Mouse (Mus musculus): Measurements from ENCODE around the gene Upb1.
"Not testable (repeated sequence)": the region's sequence is repeated elsewhere in the genome, so short reads cannot be mapped to it uniquely, and the experiment has no call there.

DNA sequence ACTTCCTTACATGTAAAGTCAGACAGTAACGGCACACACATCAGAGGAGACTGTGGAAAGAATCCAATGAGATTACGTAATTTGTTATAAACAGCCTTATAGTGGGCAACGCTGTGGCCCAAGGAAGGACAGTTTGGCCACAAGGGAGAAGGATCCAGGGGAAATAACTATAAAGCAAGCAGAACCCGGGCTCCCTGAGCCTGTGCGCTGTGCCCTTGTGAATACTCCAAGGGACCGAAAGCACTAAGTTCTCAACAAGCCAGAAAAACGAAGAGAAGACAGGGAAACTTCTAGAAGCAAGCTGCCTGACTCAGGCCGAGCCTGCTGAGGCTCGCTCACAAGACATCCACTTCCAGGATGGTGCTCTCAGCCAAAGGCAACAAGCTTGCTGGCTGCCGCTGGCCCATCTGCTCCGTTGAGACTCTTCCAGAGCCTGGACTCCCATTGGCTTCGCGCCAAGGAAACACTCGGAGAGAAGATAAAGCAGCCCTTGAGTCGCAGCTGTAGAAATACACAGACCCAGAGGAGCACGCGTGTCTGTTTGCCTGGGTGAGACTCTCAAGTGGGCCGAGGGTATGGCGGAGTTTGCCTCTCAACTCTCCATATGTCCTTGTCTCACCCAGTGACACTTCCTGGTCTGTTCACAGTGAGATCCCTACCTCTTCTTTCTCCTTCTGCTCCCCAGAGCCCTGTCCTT, 27.1 kb upstream of the Upb1 start:
- not testable (repeated sequence) for TF ChIP-seq POLR2A (IDR thresholded peaks at IDR 0.05; ENCODE audit: low read depth, low read length); CTCF (conservative IDR thresholded peaks at IDR 0.05; ENCODE audit: insufficient read depth, insufficient read length, low read depth, low read length)

Measured in kidney, adult 2 months (tissue).